Mouse (Mus musculus) G1E (cell line): ENCODE data around the gene Bloc1s4.

Source experiments
- CTCF ChIP-seq: IDR thresholded peaks from 2 replicates; pipeline ENCODE4 v1.5.1; 2012; ENCODE audit warnings: low read depth, low read length, inconsistent platforms, mixed read lengths
- GATA1 ChIP-seq: IDR thresholded peaks from 2 replicates; pipeline ENCODE4 v1.6.1; 2012; ENCODE audit warnings: borderline replicate concordance, low read length, inconsistent platforms, mixed read lengths
- GATA2 ChIP-seq: IDR thresholded peaks from 2 replicates; pipeline ENCODE4 v1.6.1; 2012; ENCODE audit warnings: low read depth, low read length, inconsistent platforms, borderline replicate concordance
- POLR2AphosphoS5 ChIP-seq: IDR thresholded peaks from 2 replicates; pipeline ENCODE4 v1.6.1; 2012; ENCODE audit warnings: low read depth, low read length, inconsistent platforms; ENCODE audit not compliant: insufficient replicate concordance
- TAL1 ChIP-seq: conservative IDR thresholded peaks from 2 replicates; pipeline ENCODE4 v1.6.1; 2012; ENCODE audit warnings: low read depth, low read length, inconsistent platforms, mixed read lengths

DNA sequence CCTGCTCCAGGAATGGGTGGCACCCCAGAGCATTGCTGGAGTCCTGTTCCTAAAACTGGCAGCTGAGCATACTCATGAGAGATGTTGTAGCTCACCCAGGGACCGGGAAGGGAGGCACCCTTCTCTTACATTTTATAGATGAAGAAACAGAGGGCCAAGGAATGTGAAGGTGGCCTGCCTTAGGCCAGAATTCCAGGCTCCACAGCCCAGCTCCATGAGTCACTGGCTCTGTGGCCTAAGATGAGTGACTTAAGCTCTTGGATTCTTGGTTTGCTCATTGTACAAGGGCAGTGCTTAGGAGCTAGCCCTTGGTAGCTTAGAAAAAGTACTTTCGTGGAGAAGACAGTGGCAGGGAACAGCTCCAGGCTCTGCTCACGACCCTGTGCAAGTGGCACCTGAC is 33.6 kb downstream of the Bloc1s4 start:
- TF ChIP-seq CTCF (no peak), GATA1 (no peak), GATA2 (no peak), POLR2AphosphoS5 (no peak), TAL1 (no peak)
